18 mouse cellular contexts compared by ENCODE assay signal in genomic region chr1:156769163-156769562, GRCm38 (mm10). TPM values are rescaled to one million over a fixed set of nuclear protein-coding genes. Genes with fewer than 3 reads are reported as not detected.
DNase-seq lines count a peak whose midpoint lies in the region; ATAC-seq lines count a peak whose summit lies in the region.
"Had no signal": no experiment of that assay in that cellular context is flagged by ENCODE, and none has a peak within 500 bp of the region (broad histone marks: within the 10 kb centered on the region; RNA-seq: fewer than 3 reads in every experiment).

No protein-coding gene starts in this region.

- ATAC-seq in embryonic facial prominence, embryonic 13.5 days (ENCODE audit: insufficient number of reproducible peaks, insufficient read depth, low FRiP score, low TSS enrichment, low read depth): no peak
- peak; percentile 64; the same call in 1 of the 2 replicates for ATAC-seq in embryonic facial prominence, embryonic 14.5 days (ENCODE audit: low read depth)
- ATAC-seq in limb, embryonic 15.5 days (ENCODE audit: insufficient number of reproducible peaks, low FRiP score, low TSS enrichment, low read depth): no peak
- ATAC-seq: forebrain, embryonic 13.5 days; forebrain, postnatal 0 days; intestine, embryonic 15.5 days had no signal

- H3K9ac ChIP-seq in embryonic facial prominence, embryonic 13.5 days: no peak overlapping the region
- H3K9ac ChIP-seq in embryonic facial prominence, embryonic 14.5 days (ENCODE audit: low read depth, low read length): no peak overlapping the region
- H3K9ac ChIP-seq in limb, embryonic 15.5 days: no peak overlapping the region
- H3K9ac ChIP-seq: forebrain, embryonic 13.5 days; forebrain, postnatal 0 days; heart, embryonic 13.5 days; hindbrain, embryonic 14.5 days; intestine, embryonic 15.5 days had no signal

- H3K9me3 ChIP-seq in embryonic facial prominence, embryonic 13.5 days: peaks cover 11% of the 10 kb centered on the region
- peaks cover 17% of the 10 kb centered on the region; the same call in 1 of the 2 replicates for H3K9me3 ChIP-seq in embryonic facial prominence, embryonic 14.5 days (ENCODE audit: control insufficient read depth, low read length)
- H3K9me3 ChIP-seq in limb, embryonic 15.5 days: no peaks in the 10 kb centered on the region

- H3K27me3 ChIP-seq in embryonic facial prominence, embryonic 13.5 days: no peaks in the 10 kb centered on the region
- H3K27me3 ChIP-seq in embryonic facial prominence, embryonic 14.5 days (replicated peaks; ENCODE audit: control insufficient read depth, insufficient read depth, low read length): no peaks in the 10 kb centered on the region
- no peaks in the 10 kb centered on the region for H3K27me3 ChIP-seq in limb, embryonic 15.5 days
- H3K27me3 ChIP-seq: forebrain, embryonic 13.5 days; heart, embryonic 13.5 days; intestine, embryonic 15.5 days had no signal

- H3K4me2 ChIP-seq in embryonic facial prominence, embryonic 13.5 days: no peak overlapping the region
- no peak overlapping the region for H3K4me2 ChIP-seq in embryonic facial prominence, embryonic 14.5 days (ENCODE audit: low read depth, low read length)
- no peak overlapping the region for H3K4me2 ChIP-seq in limb, embryonic 15.5 days
- H3K4me2 ChIP-seq: forebrain, embryonic 13.5 days; heart, embryonic 13.5 days; hindbrain, embryonic 14.5 days; intestine, embryonic 15.5 days had no signal

- peaks cover 14% of the 10 kb centered on the region for H3K4me1 ChIP-seq in embryonic facial prominence, embryonic 13.5 days
- H3K4me1 ChIP-seq in embryonic facial prominence, embryonic 14.5 days (ENCODE audit: control insufficient read depth, insufficient read depth, low read length): peaks cover 21% of the 10 kb centered on the region
- H3K4me1 ChIP-seq in limb, embryonic 15.5 days: peaks cover 25% of the 10 kb centered on the region
- H3K4me1 ChIP-seq: forebrain, embryonic 13.5 days; intestine, embryonic 15.5 days had no signal

- DNase-seq in heart, adult 11 months: peak; percentile 89
- no peak for DNase-seq in heart, postnatal 25 days (ENCODE audit: low spot score)
- peak; percentile 71 for DNase-seq in embryonic facial prominence, embryonic 14.5 days (ENCODE audit: low spot score)
- no peak for DNase-seq in spleen, postnatal 36 days (ENCODE audit: low spot score in 2 of 2)
- DNase-seq: adrenal gland, adult 2 months; adrenal gland, postnatal 25 days; cerebellum, adult 18-20 months; cerebellum, adult 9-11 months; cerebellum, postnatal 36 days; forebrain, postnatal 0 days; gastrocnemius, postnatal 10 days; heart, postnatal 4 days had no signal

- no peaks in the 10 kb centered on the region for H3K36me3 ChIP-seq in embryonic facial prominence, embryonic 13.5 days
- no peaks in the 10 kb centered on the region for H3K36me3 ChIP-seq in embryonic facial prominence, embryonic 14.5 days (ENCODE audit: control insufficient read depth, insufficient read depth, low read length)
- no peaks in the 10 kb centered on the region for H3K36me3 ChIP-seq in limb, embryonic 15.5 days
- H3K36me3 ChIP-seq: heart, embryonic 13.5 days; intestine, embryonic 15.5 days had no signal

- WGBS in embryonic facial prominence, embryonic 13.5 days: 51% methylated on average over 5 of the region's 5 CpGs
- WGBS in embryonic facial prominence, embryonic 14.5 days: 44% methylated on average over 5 of the region's 5 CpGs
- WGBS in limb, embryonic 15.5 days: 42% methylated on average over 5 of the region's 5 CpGs

- peak overlapping the region; percentile 78; the same call in 1 of the 2 replicates for H3K27ac ChIP-seq in embryonic facial prominence, embryonic 13.5 days
- peak overlapping the region; percentile 87 for H3K27ac ChIP-seq in embryonic facial prominence, embryonic 14.5 days (replicated peaks; ENCODE audit: low read depth, low read length)
- H3K27ac ChIP-seq in limb, embryonic 15.5 days: peak overlapping the region; percentile 89
- H3K27ac ChIP-seq: forebrain, embryonic 13.5 days; heart, embryonic 13.5 days; hindbrain, embryonic 14.5 days; intestine, embryonic 15.5 days had no signal

- intact Hi-C loops in heart, postnatal 25 days (cut with DNase I): no loop called here

- no peak overlapping the region for H3K4me3 ChIP-seq in embryonic facial prominence, embryonic 13.5 days
- H3K4me3 ChIP-seq in embryonic facial prominence, embryonic 14.5 days (ENCODE audit: low read depth, low read length): no peak overlapping the region
- no peak overlapping the region for H3K4me3 ChIP-seq in limb, embryonic 15.5 days
- H3K4me3 ChIP-seq: forebrain, embryonic 13.5 days; heart, embryonic 13.5 days; intestine, embryonic 15.5 days had no signal

RNA-seq across cellular contexts. Expression of gene Fam20b, which starts 50.3 kb away (rescaled TPM):
- total RNA-seq in heart, postnatal 25 days (2021): 10 to 100 TPM; 48.1 to 51.9 TPM
- polyA plus RNA-seq in embryonic facial prominence, embryonic 13.5 days (2015; fragmentation: Nextera tagmentation; extraction: Ambion mirVana): 23.5 and 24.1 TPM in 2 replicates
- polyA plus RNA-seq in embryonic facial prominence, embryonic 14.5 days (2014; fragmentation: Nextera tagmentation; extraction: Ambion mirVana): 30.0 and 31.1 TPM in 2 replicates
- polyA plus RNA-seq in limb, embryonic 15.5 days (2015; fragmentation: Nextera tagmentation; extraction: Ambion mirVana): 28.8 and 32.5 TPM in 2 replicates

Comparison
In these comparisons a context has a peak if more than half of its experiments do, and no peak if none do; other contexts are left out.
1. DNase-seq: peak in heart, adult 11 months (single experiment) and embryonic facial prominence, embryonic 14.5 days (single experiment); none in heart, postnatal 25 days (single experiment) and spleen, postnatal 36 days (0 of 2).
2. Peak in every context shown above with its lines, with median percentiles within 50 percentile points of each other: H3K27ac ChIP-seq.